Mouse (Mus musculus) kidney, embryonic 16.5 days (tissue): ENCODE measurements around the gene Eif2d. TPM values are rescaled to one million over a fixed set of nuclear protein-coding genes. Genes with fewer than 3 reads are reported as not detected.

Experiments
- ATAC-seq: fragments of 200-750 bp; cut with Nextera tagmentation; 2 replicates; pipeline ENCODE4 v1.8.0; 2017; ENCODE audit warnings: moderate TSS enrichment; ENCODE audit not compliant: low FRiP score, low TSS enrichment
- H3K27ac ChIP-seq: fragments of 300-500 bp; sonication (generic); 2 replicates; pipeline ENCODE4 v1.5.1; 2014; ENCODE audit warnings: low read length
- H3K27me3 ChIP-seq: fragments of 300-500 bp; sonication (generic); 2 replicates; pipeline ENCODE4 v1.6.1; 2014; ENCODE audit warnings: low read length, control low read depth, mixed read lengths; ENCODE audit not compliant: insufficient read depth
- H3K36me3 ChIP-seq: fragments of 300-500 bp; sonication (generic); 2 replicates; pipeline ENCODE4 v1.6.1; 2014; ENCODE audit warnings: low read length, control low read depth, mixed read lengths; ENCODE audit not compliant: insufficient read depth
- H3K4me1 ChIP-seq: fragments of 300-500 bp; sonication (generic); 2 replicates; pipeline ENCODE4 v1.6.1; 2014; ENCODE audit warnings: low read length, control low read depth, mixed read lengths; ENCODE audit not compliant: insufficient read depth
- H3K4me2 ChIP-seq: fragments of 300-500 bp; sonication (generic); replicated peaks from 2 replicates; pipeline ENCODE4 v1.6.1; 2014; ENCODE audit warnings: low read depth, low read length
- H3K4me3 ChIP-seq: fragments of 300-500 bp; sonication (generic); 2 replicates; pipeline ENCODE4 v1.5.1; 2014; ENCODE audit warnings: mild to moderate bottlenecking, low read length
- H3K9ac ChIP-seq: fragments of 300-500 bp; sonication (generic); replicated peaks from 2 replicates; pipeline ENCODE4 v1.6.1; 2014; ENCODE audit warnings: low read length
- H3K9me3 ChIP-seq: fragments of 300-500 bp; sonication (generic); 2 replicates; pipeline ENCODE4 v1.6.1; 2016; ENCODE audit warnings: low read length, control low read depth
- WGBS: fragments of 180-500 bp; shearing (Covaris S2); extraction: QIAGEN DNeasy Blood & Tissue Kit; methylation state at CpG from one replicate; pipeline ENCODE4 v1.1.7; 2014; 5-methylcytosine and 5-hydroxymethylcytosine counted together
- polyA plus RNA-seq: library from polyadenylated mRNA; unstranded; fragments of >200 nt; fragmentation: Nextera tagmentation; extraction: Ambion mirVana; gene quantifications from 2 replicates; pipeline ENCODE4 v1.2.1, GENCODE M21; 2015

Eif2d gene
- polyA plus RNA-seq, 1 experiment from 2014 or later, result 70.5 TPM

GRCm38 (mm10) chr1:131209971-131210426 is 57.0 kb downstream of the Eif2d start:
- no peak for ATAC-seq
- Histone ChIP-seq H3K4me2 (no peak overlapping the region), H3K9me3 (no peaks in the 10 kb centered on the region), H3K4me1 (peaks cover 5% of the 10 kb centered on the region; the same call in 1 of the 2 replicates), H3K4me3 (no peak overlapping the region), H3K36me3 (no peaks in the 10 kb centered on the region), H3K27ac (no peak overlapping the region), H3K9ac (no peak overlapping the region), H3K27me3 (no peaks in the 10 kb centered on the region)
- 70% methylated on average over 8 of the region's 8 CpGs for WGBS

DNA sequence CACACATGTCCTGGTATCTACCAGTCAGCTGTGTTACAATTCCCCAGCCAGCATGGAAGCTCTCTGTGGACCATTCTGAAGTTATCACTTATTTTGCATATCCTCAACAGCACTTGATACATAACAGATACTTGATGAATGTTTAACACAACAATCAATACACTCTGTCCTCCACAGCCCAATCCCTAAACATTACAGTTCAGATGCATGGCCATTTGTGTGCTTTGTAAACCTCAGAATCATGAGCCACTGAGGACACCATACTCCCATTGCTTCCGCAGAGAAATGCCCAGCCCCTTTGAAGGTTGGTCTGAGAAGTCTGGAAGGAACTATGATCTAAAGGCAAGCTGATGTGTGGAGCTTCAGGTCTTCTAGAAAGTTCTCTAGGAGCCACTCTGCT is 58.7 kb downstream of the Eif2d start:
- no peak for ATAC-seq
- Histone ChIP-seq H3K4me2 (no peak overlapping the region), H3K4me1 (peaks cover 5% of the 10 kb centered on the region; the same call in 1 of the 2 replicates), H3K9me3 (no peaks in the 10 kb centered on the region), H3K27ac (no peak overlapping the region), H3K27me3 (no peaks in the 10 kb centered on the region), H3K36me3 (no peaks in the 10 kb centered on the region), H3K4me3 (no peak overlapping the region), H3K9ac (no peak overlapping the region)
- WGBS, result 94% methylated on average over 1 of the region's 1 CpGs

DNA sequence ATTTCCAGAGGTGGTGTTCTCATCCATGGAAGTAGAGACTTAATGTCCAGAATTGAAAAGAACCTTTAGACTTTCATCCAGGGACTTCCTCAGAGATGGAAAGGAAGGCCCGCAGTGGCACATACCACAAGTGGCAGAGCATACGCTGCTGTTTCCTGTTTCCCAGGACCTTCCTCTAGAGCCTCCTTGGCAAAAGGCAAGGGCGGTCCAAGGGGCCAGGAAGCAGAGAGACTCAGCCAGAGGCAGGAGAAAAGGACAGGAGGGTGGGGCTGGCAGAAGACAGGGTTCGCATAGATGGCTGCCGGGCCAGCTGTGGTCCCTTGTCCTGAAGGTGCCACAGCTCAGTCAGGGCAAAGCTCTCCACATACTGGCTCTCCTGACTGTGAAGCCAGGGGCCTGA is 60.0 kb downstream of the Eif2d start:
- H3K4me2 ChIP-seq, result no peak overlapping the region
- H3K4me3 ChIP-seq, result no peak overlapping the region
- 57% methylated on average over 5 of the region's 5 CpGs for WGBS
- H3K9ac ChIP-seq, result no peak overlapping the region
- peaks cover 5% of the 10 kb centered on the region; the same call in 1 of the 2 replicates for H3K4me1 ChIP-seq
- no peak overlapping the region for H3K27ac ChIP-seq
- ATAC-seq, result no peak
- H3K27me3 ChIP-seq, result no peaks in the 10 kb centered on the region
- H3K9me3 ChIP-seq, result no peaks in the 10 kb centered on the region
- no peaks in the 10 kb centered on the region for H3K36me3 ChIP-seq

DNA sequence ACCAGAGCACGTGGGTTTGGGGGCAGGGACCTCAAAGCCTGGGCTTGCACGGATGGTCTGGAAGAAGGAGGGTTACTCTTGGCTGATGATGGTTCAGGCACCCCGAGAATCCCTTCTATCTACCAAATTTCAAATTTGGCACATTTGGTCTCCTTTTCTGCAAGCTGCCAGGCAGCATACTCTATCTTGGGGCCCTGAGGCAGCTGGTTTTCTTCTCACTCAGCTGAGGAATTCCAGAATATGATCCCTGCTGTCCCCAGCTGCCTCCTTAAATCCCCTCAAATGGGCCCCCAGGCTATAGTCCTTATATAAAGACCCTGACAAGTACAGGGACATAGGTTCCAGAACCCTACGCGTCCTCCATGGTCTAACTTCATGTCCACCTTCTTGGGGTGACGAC is 60.4 kb downstream of the Eif2d start:
- H3K27ac ChIP-seq, result no peak overlapping the region
- H3K4me3 ChIP-seq, result no peak overlapping the region
- no peak overlapping the region for H3K4me2 ChIP-seq
- no peaks in the 10 kb centered on the region for H3K9me3 ChIP-seq
- H3K9ac ChIP-seq, result no peak overlapping the region
- peaks cover 5% of the 10 kb centered on the region; the same call in 1 of the 2 replicates for H3K4me1 ChIP-seq
- no peaks in the 10 kb centered on the region for H3K36me3 ChIP-seq
- H3K27me3 ChIP-seq, result no peaks in the 10 kb centered on the region
- WGBS, result 77% methylated on average over 6 of the region's 6 CpGs
- ATAC-seq, result no peak

- ATAC-seq, result no peak
- Histone ChIP-seq H3K4me1 (no peaks in the 10 kb centered on the region), H3K27me3 (no peaks in the 10 kb centered on the region), H3K4me2 (no peak overlapping the region), H3K4me3 (no peak overlapping the region), H3K27ac (no peak overlapping the region), H3K9me3 (no peaks in the 10 kb centered on the region), H3K9ac (no peak overlapping the region), H3K36me3 (no peaks in the 10 kb centered on the region)
- WGBS, result 86% methylated on average over 11 of the region's 11 CpGs
These were observed 66.0 kb downstream of the Eif2d start for GRCm38 (mm10) chr1:131218933-131219332.

DNA sequence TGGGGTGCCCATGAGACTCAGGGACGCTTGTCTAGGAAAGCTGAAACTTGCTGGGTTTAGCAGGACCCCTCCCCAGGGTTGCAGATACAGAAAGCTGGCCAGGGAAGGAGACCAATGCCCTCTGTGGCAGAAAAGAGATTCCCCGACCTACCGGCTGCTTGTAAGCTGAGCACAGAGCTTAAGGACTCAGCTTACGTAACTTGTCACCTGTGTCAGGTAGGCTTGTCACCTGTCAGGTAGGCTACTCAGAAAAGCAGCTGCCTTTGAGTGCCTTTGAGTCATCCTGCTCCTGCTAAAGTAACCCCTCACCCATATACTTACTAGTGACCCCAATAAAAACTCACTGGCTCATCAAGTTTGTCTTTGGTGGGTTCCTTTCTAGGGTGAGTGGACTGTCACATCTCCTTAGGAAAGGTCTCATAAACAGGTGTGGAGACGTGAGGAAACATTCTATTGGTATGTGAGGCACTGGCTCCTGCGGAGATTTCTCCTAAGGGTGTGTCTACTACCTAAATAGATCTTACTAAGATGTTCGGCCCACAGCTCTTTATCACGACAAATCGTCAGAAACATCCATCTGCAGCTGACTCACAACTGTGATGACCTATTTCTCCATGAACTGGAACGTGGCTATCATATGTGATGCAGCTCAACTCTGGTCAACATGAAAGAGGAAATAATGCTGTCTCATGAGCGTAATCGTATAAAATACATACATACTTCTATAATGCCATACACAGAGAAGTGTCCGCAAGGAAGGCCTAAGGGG is 69.0 kb downstream of the Eif2d start:
- H3K36me3 ChIP-seq, result no peaks in the 10 kb centered on the region
- no peaks in the 10 kb centered on the region for H3K9me3 ChIP-seq
- H3K4me1 ChIP-seq, result peaks cover 7% of the 10 kb centered on the region
- ATAC-seq, result no peak
- H3K4me3 ChIP-seq, result no peak overlapping the region
- no peak overlapping the region for H3K27ac ChIP-seq
- H3K9ac ChIP-seq, result no peak overlapping the region
- no peaks in the 10 kb centered on the region for H3K27me3 ChIP-seq
- WGBS, result 86% methylated on average over 13 of the region's 13 CpGs
- no peak overlapping the region for H3K4me2 ChIP-seq

- H3K27me3 ChIP-seq, result no peaks in the 10 kb centered on the region
- no peak overlapping the region for H3K4me3 ChIP-seq
- H3K9ac ChIP-seq, result no peak overlapping the region
- no peak for ATAC-seq
- 87% methylated on average over 2 of the region's 2 CpGs for WGBS
- no peaks in the 10 kb centered on the region for H3K36me3 ChIP-seq
- H3K4me1 ChIP-seq, result peaks cover 7% of the 10 kb centered on the region
- H3K27ac ChIP-seq, result no peak overlapping the region
- no peaks in the 10 kb centered on the region for H3K9me3 ChIP-seq
- H3K4me2 ChIP-seq, result no peak overlapping the region
These were observed 70.4 kb downstream of the Eif2d start for GRCm38 (mm10) chr1:131223345-131223744.

GRCm38 (mm10) chr1:131224848-131225471 is 72.0 kb downstream of the Eif2d start:
- Histone ChIP-seq H3K4me2 (no peak overlapping the region), H3K9ac (no peak overlapping the region), H3K4me3 (no peak overlapping the region), H3K36me3 (no peaks in the 10 kb centered on the region), H3K9me3 (no peaks in the 10 kb centered on the region), H3K27ac (no peak overlapping the region), H3K27me3 (no peaks in the 10 kb centered on the region), H3K4me1 (peaks cover 7% of the 10 kb centered on the region)
- peak; percentile 94 for ATAC-seq
- WGBS, result 31% methylated on average over 12 of the region's 12 CpGs

GRCm38 (mm10) chr1:131228225-131228624 is 75.2 kb downstream of the Eif2d start:
- H3K27me3 ChIP-seq, result no peaks in the 10 kb centered on the region
- no peak overlapping the region for H3K27ac ChIP-seq
- no peak for ATAC-seq
- no peak overlapping the region for H3K4me3 ChIP-seq
- peaks cover 7% of the 10 kb centered on the region for H3K4me1 ChIP-seq
- no peak overlapping the region for H3K4me2 ChIP-seq
- no peaks in the 10 kb centered on the region for H3K36me3 ChIP-seq
- H3K9me3 ChIP-seq, result no peaks in the 10 kb centered on the region
- H3K9ac ChIP-seq, result no peak overlapping the region
- 43% methylated on average over 7 of the region's 7 CpGs for WGBS

GRCm38 (mm10) chr1:131228659-131229058 is 75.7 kb downstream of the Eif2d start:
- H3K9me3 ChIP-seq, result no peaks in the 10 kb centered on the region
- no peak overlapping the region for H3K4me2 ChIP-seq
- no peaks in the 10 kb centered on the region for H3K36me3 ChIP-seq
- peaks cover 7% of the 10 kb centered on the region for H3K4me1 ChIP-seq
- no peaks in the 10 kb centered on the region; the same call in 1 of the 2 replicates for H3K27me3 ChIP-seq
- H3K4me3 ChIP-seq, result no peak overlapping the region
- no peak overlapping the region for H3K9ac ChIP-seq
- 81% methylated on average over 5 of the region's 5 CpGs for WGBS
- no peak for ATAC-seq
- H3K27ac ChIP-seq, result no peak overlapping the region
